Mouse (Mus musculus) frontal cortex, adult 2 months (tissue): ENCODE data around the gene Rab40b. TPM values are rescaled to one million over a fixed set of nuclear protein-coding genes. Genes with fewer than 3 reads are reported as not detected.

Experiments
- polyA plus RNA-seq: library from polyadenylated mRNA; depleted of rRNA; stranded (reverse); fragments of >200 nt; gene quantifications from 2 replicates; pipeline ENCODE4 v1.2.3, GENCODE M21; 2012; rRNA removed

Rab40b gene
- polyA plus RNA-seq, 1 experiment: 50.7 TPM

Other genes starting within 250 kb of the Rab40b start
- 0.04 and 0.13 TPM in 2 replicates for gene Tex19.1, start 242.1 kb downstream of the Rab40b start, polyA plus RNA-seq
- 0.10 and 0.11 TPM in 2 replicates for gene Uts2r, start 228.0 kb downstream of the Rab40b start, polyA plus RNA-seq
- 67.3 and 70.2 TPM in 2 replicates for gene Hexdc, start 183.8 kb downstream of the Rab40b start, polyA plus RNA-seq
- gene Ogfod3, start 183.5 kb downstream of the Rab40b start, polyA plus RNA-seq: 7.6 and 8.9 TPM in 2 replicates
- 23.8 and 26.3 TPM in 2 replicates for gene Cybc1, start 158.9 kb downstream of the Rab40b start, polyA plus RNA-seq
- gene Narf, start 151.0 kb downstream of the Rab40b start, polyA plus RNA-seq: 39.7 and 40.6 TPM in 2 replicates
- gene Foxk2, start 128.3 kb downstream of the Rab40b start, polyA plus RNA-seq: 48.3 and 51.0 TPM in 2 replicates
- gene Wdr45b, start 33.8 kb downstream of the Rab40b start, polyA plus RNA-seq: 72.8 and 74.8 TPM in 2 replicates
- 33.7 TPM in 2 replicates for gene Fn3krp, start 33.1 kb upstream of the Rab40b start, polyA plus RNA-seq
- gene Fn3k, start 46.7 kb upstream of the Rab40b start, polyA plus RNA-seq: 42.5 and 44.7 TPM in 2 replicates
- gene Tbcd, start 63.7 kb upstream of the Rab40b start, polyA plus RNA-seq: 53.0 and 59.9 TPM in 2 replicates
- gene Zfp750, start 131.1 kb upstream of the Rab40b start, polyA plus RNA-seq: 0.08 and 0.15 TPM in 2 replicates